Mouse (Mus musculus): ENCODE data around the gene Etv6.

The Etv6 gene

DNA sequence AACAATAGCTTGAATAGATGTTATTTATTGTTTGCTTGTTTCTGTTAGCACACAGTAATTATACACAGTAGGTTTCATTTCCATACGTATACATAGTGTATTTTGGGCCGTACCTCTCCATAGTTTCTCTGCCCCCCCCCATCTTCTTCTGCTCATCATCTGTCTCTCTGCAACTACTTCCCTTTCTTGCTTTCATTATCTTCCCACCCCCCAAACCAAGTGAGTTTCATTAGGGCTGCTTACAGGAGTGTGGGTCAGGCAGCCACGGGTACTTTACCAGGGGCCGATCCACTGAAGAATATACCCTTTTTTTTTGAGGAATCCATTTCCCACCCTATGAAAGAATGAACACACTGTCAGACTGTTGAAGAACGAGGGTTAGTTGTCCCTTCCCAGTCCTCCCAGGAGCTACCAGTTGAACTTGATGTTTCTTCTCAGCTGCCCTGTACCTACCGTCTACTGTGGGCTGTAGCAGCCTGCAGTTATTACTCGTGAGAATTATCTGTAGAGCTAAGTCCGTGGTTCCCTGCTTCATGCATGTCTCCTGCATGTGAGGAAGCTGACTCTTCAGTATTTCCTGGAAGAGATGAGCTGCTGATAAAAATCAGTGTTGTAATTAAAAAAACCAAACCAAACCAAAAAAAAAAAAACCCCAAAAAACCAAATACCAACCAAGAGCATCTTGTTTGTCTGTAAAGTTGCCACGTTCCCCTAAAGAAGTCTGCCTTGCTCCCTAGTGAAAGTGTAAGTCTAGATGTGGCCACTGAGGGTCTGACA is 9.8 kb downstream of the Etv6 start:
- DNase-seq (ENCODE audit: low spot score in 2 of 2) = no peak

DNA sequence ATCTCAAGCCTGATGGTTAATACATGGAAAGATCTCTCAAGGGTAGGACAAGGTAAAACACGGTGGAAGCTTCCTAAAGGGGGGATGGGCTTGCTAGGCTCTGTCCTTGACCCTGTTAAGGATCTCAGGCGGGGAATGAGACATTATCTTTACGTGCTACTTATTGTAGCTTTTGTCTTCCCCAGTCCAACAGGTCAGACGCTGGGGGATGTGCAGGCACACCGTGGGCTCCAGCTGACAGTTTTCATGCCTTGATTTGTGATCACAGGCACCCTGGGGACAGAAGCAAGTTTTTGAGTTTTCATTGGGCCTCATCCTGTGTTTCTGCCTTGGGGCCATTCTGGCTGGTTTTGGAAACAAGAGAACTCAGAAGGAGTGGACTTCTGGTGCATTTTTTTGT is 10.6 kb downstream of the Etv6 start:
- no peak for DNase-seq (ENCODE audit: low spot score in 2 of 2)

DNA sequence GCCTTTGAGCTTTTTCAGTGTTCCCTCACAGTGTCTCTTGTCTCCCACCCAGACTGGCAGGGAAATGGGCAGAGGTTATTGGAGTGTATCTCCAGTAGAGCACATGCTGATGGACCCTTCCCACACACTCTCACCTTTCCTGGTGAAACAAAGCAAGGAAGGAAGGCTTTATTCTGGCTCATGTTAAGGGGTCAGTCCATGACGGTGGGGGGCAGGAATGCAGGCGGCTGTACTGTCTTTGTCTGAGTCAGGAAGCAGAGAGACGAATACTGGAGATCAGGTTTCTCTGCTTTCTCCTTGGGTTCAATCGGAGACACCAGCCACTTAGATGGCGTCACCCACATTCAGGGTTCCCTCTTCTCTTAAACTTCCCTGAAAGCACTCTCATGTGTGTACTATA is 11.7 kb downstream of the Etv6 start:
- no peak for DNase-seq (ENCODE audit: low spot score in 2 of 2)

DNA sequence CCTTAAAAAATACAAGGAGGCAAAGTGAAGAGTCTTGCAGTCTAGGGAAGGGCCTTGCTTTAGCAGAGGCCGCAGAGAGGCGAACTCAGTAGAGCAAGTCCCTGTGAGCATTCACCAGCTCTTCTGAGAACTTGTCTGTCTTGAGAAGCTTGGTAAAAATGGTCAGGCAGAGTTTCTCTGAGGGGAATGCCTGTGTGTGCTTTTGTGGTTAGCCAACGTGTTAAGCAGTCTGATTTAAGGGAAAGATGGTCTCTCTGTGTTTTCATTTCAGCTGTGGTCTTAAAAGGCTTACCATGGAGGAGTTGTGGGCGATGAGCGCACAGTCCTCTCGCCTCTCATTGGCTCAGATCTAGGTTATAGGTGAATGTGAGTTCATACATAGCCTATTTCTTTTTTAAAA is 12.5 kb downstream of the Etv6 start:
- DNase-seq (ENCODE audit: low spot score in 2 of 2) = no peak

DNA sequence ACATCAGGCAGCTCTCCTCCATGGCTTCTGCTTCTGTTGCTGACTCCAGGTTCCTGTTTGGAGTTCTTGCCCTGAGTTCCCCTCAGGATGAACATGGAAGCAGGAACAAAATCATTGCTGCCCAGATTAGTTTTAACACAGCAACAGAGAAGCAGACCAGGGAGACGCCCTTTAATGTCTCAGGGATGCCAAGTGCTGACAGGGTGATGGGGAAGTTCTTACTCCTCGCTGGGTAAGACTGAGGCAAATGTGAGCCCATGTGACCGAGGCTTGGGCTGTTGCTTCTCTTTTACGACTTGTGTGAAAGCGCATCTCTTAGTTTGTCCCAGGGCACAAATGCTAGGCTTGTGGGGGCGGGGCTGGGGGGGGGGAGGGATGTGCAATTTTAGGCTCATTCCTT is 13.5 kb downstream of the Etv6 start:
- DNase-seq (ENCODE audit: low spot score in 2 of 2) = no peak

GRCm38 (mm10) chr6:134050466-134050865 is 15.0 kb downstream of the Etv6 start:
- DNase-seq (ENCODE audit: low spot score in 2 of 2) = no peak

GRCm38 (mm10) chr6:134051950-134052349 is 16.4 kb downstream of the Etv6 start:
- DNase-seq (ENCODE audit: low spot score in 2 of 2) = no peak

- DNase-seq (ENCODE audit: low spot score in 2 of 2) = no peak
Observed at GRCm38 (mm10) chr6:134053146-134053545, 17.6 kb downstream of the Etv6 start.

DNA sequence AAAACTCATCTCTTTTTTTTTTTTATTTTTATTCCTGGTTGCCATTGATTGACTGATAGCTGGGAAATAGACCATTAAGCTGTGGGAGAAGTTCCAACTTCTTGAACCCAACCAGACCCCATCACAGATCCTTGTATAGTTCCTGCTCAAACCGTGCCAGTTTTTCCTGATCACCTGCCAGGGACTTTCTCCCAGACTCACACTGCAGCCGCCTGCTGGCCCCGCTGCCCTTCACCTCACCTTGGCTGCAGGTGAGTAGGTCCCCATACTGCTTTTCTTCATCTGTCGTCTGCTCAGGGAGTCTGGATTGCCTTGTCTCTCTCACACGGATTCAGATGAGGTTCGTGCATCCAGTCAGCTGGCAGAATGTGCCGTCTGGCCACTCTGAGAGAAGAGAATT is 18.1 kb downstream of the Etv6 start:
- DNase-seq (ENCODE audit: low spot score in 2 of 2) = no peak

- no peak for DNase-seq (ENCODE audit: low spot score in 2 of 2)
Observed at GRCm38 (mm10) chr6:134055588-134055987, 20.1 kb downstream of the Etv6 start.

GRCm38 (mm10) chr6:134058451-134058850 is 23.0 kb downstream of the Etv6 start:
- no peak for DNase-seq (ENCODE audit: low spot score in 2 of 2)

- no peak for DNase-seq (ENCODE audit: low spot score in 2 of 2)
Observed at GRCm38 (mm10) chr6:134058886-134059551, 23.5 kb downstream of the Etv6 start.

GRCm38 (mm10) chr6:134059552-134059891 is 24.0 kb downstream of the Etv6 start:
- DNase-seq (ENCODE audit: low spot score in 2 of 2) = no peak

DNA sequence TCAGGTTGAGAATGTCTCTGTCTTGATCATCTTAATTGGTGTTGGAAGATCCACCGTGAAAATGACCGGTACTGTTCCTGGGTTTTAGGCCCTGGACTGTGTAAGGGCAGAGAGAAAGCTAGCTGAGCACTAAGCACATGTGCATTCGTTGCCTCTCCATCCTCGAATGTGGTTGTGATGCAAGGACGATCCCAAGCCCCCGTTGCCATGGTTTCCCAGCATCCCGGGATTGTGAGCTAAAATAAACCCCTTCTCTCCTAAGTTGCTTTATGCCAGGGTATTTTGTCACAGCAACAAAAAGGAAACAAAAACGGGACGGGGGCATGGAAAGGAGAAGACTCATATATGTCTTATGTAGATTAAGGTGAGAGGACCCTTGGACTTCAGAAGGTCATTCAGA is 24.5 kb downstream of the Etv6 start:
- DNase-seq (ENCODE audit: low spot score in 2 of 2) = no peak

DNA sequence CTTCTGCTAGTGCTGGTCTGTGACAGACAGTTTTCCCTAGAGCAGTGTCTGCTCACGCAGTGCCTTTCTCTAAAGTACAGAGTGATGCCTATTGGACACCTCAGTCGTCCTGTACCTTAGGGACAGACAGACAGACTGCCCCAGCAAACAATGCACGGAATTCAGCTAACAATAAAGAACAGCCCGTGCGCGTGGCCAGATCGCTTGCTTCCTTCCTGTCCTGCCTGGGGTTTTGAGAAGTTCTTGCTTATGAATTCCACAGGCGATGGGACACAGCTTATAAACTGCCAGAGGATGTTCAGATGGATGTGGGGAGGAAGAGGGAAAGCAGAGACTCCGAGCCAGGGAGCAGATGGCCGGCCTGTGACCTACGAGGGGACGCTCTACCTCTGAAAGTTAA is 25.3 kb downstream of the Etv6 start:
- DNase-seq (ENCODE audit: low spot score in 2 of 2) = no peak

- DNase-seq (ENCODE audit: low spot score in 2 of 2) = no peak
Observed at GRCm38 (mm10) chr6:134065018-134065725, 29.7 kb downstream of the Etv6 start.

GRCm38 (mm10) chr6:134066112-134066511 is 30.6 kb downstream of the Etv6 start:
- DNase-seq (ENCODE audit: low spot score in 2 of 2) = no peak

DNA sequence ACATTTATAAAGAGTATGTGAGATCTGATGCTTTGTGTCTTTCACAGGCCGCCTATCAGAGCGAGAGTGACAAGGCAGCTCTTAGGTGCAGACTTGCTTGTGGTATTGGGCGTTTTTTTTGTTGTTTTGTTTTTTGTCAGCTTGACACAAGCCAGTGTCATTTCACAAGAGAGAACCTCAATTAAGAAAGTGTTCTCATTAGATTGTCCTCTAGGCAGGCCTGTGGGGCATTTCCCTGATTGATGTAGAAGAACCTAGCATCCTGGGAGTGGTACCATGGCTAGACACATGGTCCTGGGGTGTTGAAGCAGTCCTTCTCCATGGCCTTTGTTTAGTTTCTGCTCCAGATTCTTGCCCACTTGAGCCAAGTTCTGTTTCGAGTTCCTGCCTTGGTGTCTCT is 31.5 kb downstream of the Etv6 start:
- DNase-seq (ENCODE audit: low spot score in 2 of 2) = no peak

DNA sequence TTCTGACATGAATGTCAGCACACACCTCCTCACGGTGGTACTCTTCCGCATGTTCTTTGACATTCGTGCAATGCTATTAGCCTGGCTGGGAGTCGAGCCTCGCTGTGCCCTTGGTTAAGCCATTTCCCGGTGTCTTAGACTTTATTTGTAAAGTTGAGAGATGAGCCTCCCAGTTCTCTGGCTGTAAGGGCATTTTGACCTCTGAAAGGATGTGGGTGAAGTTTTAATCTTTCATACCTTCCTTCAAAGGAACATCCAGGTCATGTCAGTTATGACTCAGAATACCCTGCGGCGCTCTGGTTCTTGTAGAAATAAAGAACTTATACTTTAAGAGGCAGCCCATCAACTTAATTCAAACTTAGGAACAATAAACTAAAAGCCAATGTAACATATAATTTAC is 32.0 kb downstream of the Etv6 start:
- no peak for DNase-seq (ENCODE audit: low spot score in 2 of 2)

DNA sequence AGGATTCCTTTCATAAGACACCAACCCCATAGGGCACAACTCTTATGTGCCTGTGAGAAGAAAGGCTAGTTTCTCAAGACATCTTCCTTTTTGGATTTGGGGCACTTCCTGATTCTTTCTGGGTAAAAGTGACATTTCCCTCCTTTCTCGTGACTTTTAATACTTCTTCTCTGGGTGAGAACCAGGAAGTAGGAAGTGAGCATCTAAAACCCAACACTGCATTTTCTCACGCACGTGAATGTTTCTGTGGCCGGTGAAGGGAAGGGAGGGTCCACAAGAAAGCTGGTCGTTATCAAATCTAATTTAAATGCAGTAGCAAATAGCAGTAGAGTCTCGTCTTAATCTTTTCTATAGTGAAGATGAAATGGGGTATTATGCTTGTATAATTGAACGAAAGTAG is 36.9 kb downstream of the Etv6 start:
- no peak for DNase-seq (ENCODE audit: low spot score in 2 of 2)

- no peak for DNase-seq (ENCODE audit: low spot score in 2 of 2)
Observed at GRCm38 (mm10) chr6:134072906-134073305, 37.4 kb downstream of the Etv6 start.

- no peak for DNase-seq (ENCODE audit: low spot score in 2 of 2)
Observed at GRCm38 (mm10) chr6:134074353-134074752, 38.9 kb downstream of the Etv6 start.

- no peak for DNase-seq (ENCODE audit: low spot score in 2 of 2)
Observed at GRCm38 (mm10) chr6:134075031-134075430, 39.5 kb downstream of the Etv6 start.

All from cerebellum, postnatal 4 days (tissue).